9 mouse cellular contexts compared by ENCODE assay signal in genomic region chr10:14703830-14704420, GRCm38 (mm10). TPM values are rescaled to one million over a fixed set of nuclear protein-coding genes. Genes with fewer than 3 reads are reported as not detected.
DNase-seq lines count a peak whose midpoint lies in the region; ATAC-seq and TF ChIP-seq lines count a peak whose summit lies in the region.
"Had no signal": no experiment of that assay in that cellular context is flagged by ENCODE, and none has a peak within 500 bp of the region (broad histone marks: within the 10 kb centered on the region; RNA-seq: fewer than 3 reads in every experiment).

No protein-coding gene starts in this region.

- no peaks in the 10 kb centered on the region; the same call in 1 of the 2 replicates for H3K4me1 ChIP-seq in lung, postnatal 0 days (ENCODE audit: insufficient read depth, low read depth, low read length)
- H3K4me1 ChIP-seq in lung, adult 2 months (ENCODE audit: control insufficient read depth, insufficient read depth, low read length), result peaks cover 2% of the 10 kb centered on the region; the same call in 1 of the 2 replicates
- H3K4me1 ChIP-seq in forebrain, embryonic 14.5 days (ENCODE audit: control insufficient read depth, insufficient read depth, low read length), result peaks cover 17% of the 10 kb centered on the region
- H3K4me1 ChIP-seq in limb, embryonic 14.5 days (ENCODE audit: control insufficient read depth, insufficient read depth, low read length), result peaks cover 12% of the 10 kb centered on the region
- H3K4me1 ChIP-seq in stomach, embryonic 15.5 days, result peaks cover 9% of the 10 kb centered on the region

- no peak for DNase-seq in lung, postnatal 0 days (ENCODE audit: low spot score)
- no peak for DNase-seq in lung, adult 2 months
- DNase-seq in forebrain, embryonic 14.5 days (ENCODE audit: low spot score), result no peak
- DNase-seq in limb, embryonic 14.5 days (ENCODE audit: low spot score), result no peak
- DNase-seq in layer of hippocampus, adult 11-12 months (ENCODE audit: low spot score), result no peak
- DNase-seq in right cerebral cortex, adult 2 months (ENCODE audit: low spot score in 2 of 2), result no peak
- DNase-seq in left cerebral cortex, adult 18-20 months (ENCODE audit: low spot score in 2 of 2), result no peak
- DNase-seq: adrenal gland, postnatal 36 days had no signal

- TF ChIP-seq CTCF in lung, postnatal 0 days (IDR thresholded peaks at IDR 0.05), result no peak
- TF ChIP-seq CTCF in lung, adult 2 months (IDR thresholded peaks at IDR 0.05; ENCODE audit: insufficient read depth, low read length), result no peak

- ATAC-seq in lung, postnatal 0 days, result no peak
- no peak for ATAC-seq in forebrain, embryonic 14.5 days
- no peak for ATAC-seq in limb, embryonic 14.5 days (ENCODE audit: low FRiP score, low read depth)
- ATAC-seq in stomach, embryonic 15.5 days (ENCODE audit: insufficient read depth, low FRiP score, low read depth), result no peak

- no peaks in the 10 kb centered on the region for H3K9me3 ChIP-seq in lung, postnatal 0 days (ENCODE audit: low read length)
- H3K9me3 ChIP-seq in forebrain, embryonic 14.5 days (replicated peaks; ENCODE audit: control insufficient read depth, low read length), result no peaks in the 10 kb centered on the region
- H3K9me3 ChIP-seq in limb, embryonic 14.5 days (ENCODE audit: control insufficient read depth, low read length), result no peaks in the 10 kb centered on the region
- no peaks in the 10 kb centered on the region for H3K9me3 ChIP-seq in stomach, embryonic 15.5 days

- no peak for TF ChIP-seq POLR2A in lung, adult 2 months (IDR thresholded peaks at IDR 0.05; ENCODE audit: borderline replicate concordance, extremely low read depth, low read depth, low read length)
- no peak for TF ChIP-seq POLR2A in limb, embryonic 14.5 days (IDR thresholded peaks at IDR 0.05; ENCODE audit: borderline replicate concordance, extremely low read depth, insufficient read depth, insufficient read length)

- H3K9ac ChIP-seq in lung, postnatal 0 days (replicated peaks; ENCODE audit: low read depth), result no peak overlapping the region
- peak overlapping the region; percentile 45; the same call in 1 of the 2 replicates for H3K9ac ChIP-seq in forebrain, embryonic 14.5 days (ENCODE audit: low read length)
- peak overlapping the region; percentile 82; the same call in 1 of the 2 replicates for H3K9ac ChIP-seq in limb, embryonic 14.5 days (ENCODE audit: low read depth, low read length, severe bottlenecking)
- no peak overlapping the region for H3K9ac ChIP-seq in stomach, embryonic 15.5 days

- no peak for TF ChIP-seq EP300 in lung, postnatal 0 days (IDR thresholded peaks at IDR 0.05)

- H3K4me2 ChIP-seq in lung, postnatal 0 days (replicated peaks; ENCODE audit: low read depth, low read length), result peak overlapping the region; percentile 60; the same call in 1 of the 2 replicates
- peak overlapping the region; percentile 74 for H3K4me2 ChIP-seq in forebrain, embryonic 14.5 days (ENCODE audit: low read length)
- peak overlapping the region; percentile 63; the same call in 1 of the 2 replicates for H3K4me2 ChIP-seq in limb, embryonic 14.5 days (replicated peaks; ENCODE audit: low read depth, low read length, severe bottlenecking)
- peak overlapping the region; percentile 50 for H3K4me2 ChIP-seq in stomach, embryonic 15.5 days

- no peaks in the 10 kb centered on the region for H3K27me3 ChIP-seq in lung, postnatal 0 days (replicated peaks; ENCODE audit: insufficient read depth, low read length)
- H3K27me3 ChIP-seq in forebrain, embryonic 14.5 days (replicated peaks; ENCODE audit: control insufficient read depth, insufficient read depth, low read length), result no peaks in the 10 kb centered on the region
- no peaks in the 10 kb centered on the region for H3K27me3 ChIP-seq in limb, embryonic 14.5 days (ENCODE audit: control insufficient read depth, insufficient read depth, low read length)
- H3K27me3 ChIP-seq in stomach, embryonic 15.5 days (replicated peaks), result no peaks in the 10 kb centered on the region

- no peaks in the 10 kb centered on the region for H3K36me3 ChIP-seq in lung, postnatal 0 days (ENCODE audit: insufficient read depth, low read length)
- no peaks in the 10 kb centered on the region for H3K36me3 ChIP-seq in forebrain, embryonic 14.5 days (ENCODE audit: control insufficient read depth, insufficient read depth, low read length)
- no peaks in the 10 kb centered on the region for H3K36me3 ChIP-seq in limb, embryonic 14.5 days (ENCODE audit: control insufficient read depth, insufficient read depth, low read length)
- H3K36me3 ChIP-seq in stomach, embryonic 15.5 days, result no peaks in the 10 kb centered on the region

- 61% methylated on average over 4 of the region's 4 CpGs for WGBS in lung, postnatal 0 days
- WGBS in lung, adult 2 months, result 57% methylated on average over 4 of the region's 4 CpGs
- WGBS in forebrain, embryonic 14.5 days, result 40% methylated on average over 4 of the region's 4 CpGs
- WGBS in limb, embryonic 14.5 days, result 67% methylated on average over 4 of the region's 4 CpGs
- 65% methylated on average over 4 of the region's 4 CpGs for WGBS in stomach, embryonic 15.5 days

- no peak overlapping the region for H3K4me3 ChIP-seq in lung, postnatal 0 days (ENCODE audit: low read depth, low read length)
- no peak overlapping the region for H3K4me3 ChIP-seq in lung, adult 2 months (replicated peaks; ENCODE audit: extremely low read depth, low read depth, low read length)
- H3K4me3 ChIP-seq in forebrain, embryonic 14.5 days (ENCODE audit: low read depth, low read length), result peak overlapping the region; percentile 93
- peak overlapping the region; percentile 97 for H3K4me3 ChIP-seq in limb, embryonic 14.5 days (replicated peaks; ENCODE audit: low read length)
- peak overlapping the region; percentile 81 for H3K4me3 ChIP-seq in stomach, embryonic 15.5 days (replicated peaks)

- no peak overlapping the region for H3K27ac ChIP-seq in lung, postnatal 0 days (ENCODE audit: low read length)
- peak overlapping the region; percentile 9; the same call in 1 of the 2 replicates for H3K27ac ChIP-seq in forebrain, embryonic 14.5 days (ENCODE audit: low read depth, low read length)
- H3K27ac ChIP-seq in limb, embryonic 14.5 days (replicated peaks; ENCODE audit: low read depth, low read length), result no peak overlapping the region
- H3K27ac ChIP-seq in stomach, embryonic 15.5 days, result no peak overlapping the region

RNA-seq across cellular contexts. Expression of gene Vta1, which starts 1.4 kb away (rescaled TPM):
- 85.6 and 94.1 TPM in 2 replicates for polyA plus RNA-seq in lung, postnatal 0 days (2015; fragmentation: Nextera tagmentation; extraction: Ambion mirVana)
- 52.5 and 59.5 TPM in 2 replicates for polyA plus RNA-seq in lung, adult 2 months (2012; rRNA removed)
- polyA plus RNA-seq in forebrain, embryonic 14.5 days (2014; fragmentation: Nextera tagmentation; extraction: Ambion mirVana), result 214 and 236 TPM in 2 replicates
- polyA plus RNA-seq in limb, embryonic 14.5 days (2012; rRNA removed), result 75.2 and 79.6 TPM in 2 replicates
- polyA plus RNA-seq in limb, embryonic 14.5 days (2014; fragmentation: Nextera tagmentation; extraction: Ambion mirVana), result 95.9 and 103 TPM in 2 replicates
- 86.1 and 90.6 TPM in 2 replicates for polyA plus RNA-seq in stomach, embryonic 15.5 days (2015; fragmentation: Nextera tagmentation; extraction: Ambion mirVana)
- total RNA-seq in left cerebral cortex, adult 18-20 months (2021), result 10 to 100 TPM; 69.4 to 71.7 TPM

RNA-seq across cellular contexts. Expression of gene Nmbr, which starts 1.5 kb away (rescaled TPM):
- polyA plus RNA-seq in lung, postnatal 0 days (2015; fragmentation: Nextera tagmentation; extraction: Ambion mirVana), result not detected in 2 replicates
- 0.27 TPM in 1 of 2 replicates, not detected in the other for polyA plus RNA-seq in lung, adult 2 months (2012; rRNA removed)
- polyA plus RNA-seq in forebrain, embryonic 14.5 days (2014; fragmentation: Nextera tagmentation; extraction: Ambion mirVana), result 1.3 and 2.0 TPM in 2 replicates
- polyA plus RNA-seq in limb, embryonic 14.5 days (2012; rRNA removed), result 0.37 and 0.38 TPM in 2 replicates
- polyA plus RNA-seq in limb, embryonic 14.5 days (2014; fragmentation: Nextera tagmentation; extraction: Ambion mirVana), result 0.33 TPM in 1 of 2 replicates, not detected in the other
- 0.18 and 0.33 TPM in 2 replicates for polyA plus RNA-seq in stomach, embryonic 15.5 days (2015; fragmentation: Nextera tagmentation; extraction: Ambion mirVana)
- 1 to 10 TPM; 4.4 to 4.7 TPM for total RNA-seq in left cerebral cortex, adult 18-20 months (2021)
- total RNA-seq: adrenal gland, postnatal 36 days had no signal

RNA-seq across cellular contexts. Expression of gene Gje1, which starts 14.1 kb away (rescaled TPM):
- not detected in 2 replicates for polyA plus RNA-seq in lung, postnatal 0 days (2015; fragmentation: Nextera tagmentation; extraction: Ambion mirVana)
- polyA plus RNA-seq in lung, adult 2 months (2012; rRNA removed), result not detected in 2 replicates
- not detected in 2 replicates for polyA plus RNA-seq in forebrain, embryonic 14.5 days (2014; fragmentation: Nextera tagmentation; extraction: Ambion mirVana)
- polyA plus RNA-seq in limb, embryonic 14.5 days (2012; rRNA removed), result 0.09 TPM in 1 of 2 replicates, not detected in the other
- 0.14 TPM in 1 of 2 replicates, not detected in the other for polyA plus RNA-seq in limb, embryonic 14.5 days (2014; fragmentation: Nextera tagmentation; extraction: Ambion mirVana)
- polyA plus RNA-seq in stomach, embryonic 15.5 days (2015; fragmentation: Nextera tagmentation; extraction: Ambion mirVana), result not detected in 2 replicates
- total RNA-seq in left cerebral cortex, adult 18-20 months (2021), result not detected
- total RNA-seq: adrenal gland, postnatal 36 days had no signal

Comparison
In these comparisons a context has a peak if more than half of its experiments do, and no peak if none do; other contexts are left out.
1. H3K4me3 ChIP-seq: peak in forebrain, embryonic 14.5 days (single experiment), limb, embryonic 14.5 days (single experiment) and stomach, embryonic 15.5 days (single experiment); none in lung, postnatal 0 days (single experiment) and lung, adult 2 months (single experiment).
2. H3K9ac ChIP-seq: peak in forebrain, embryonic 14.5 days (single experiment) and limb, embryonic 14.5 days (single experiment); none in lung, postnatal 0 days (single experiment) and stomach, embryonic 15.5 days (single experiment).
3. Peak in every context shown above with its lines, with median percentiles within 50 percentile points of each other: H3K4me2 ChIP-seq.